Mouse (Mus musculus) cerebellum, postnatal 14 days (tissue): ENCODE results near the gene Sgce.
"Not testable (repeated sequence)": the region's sequence is repeated elsewhere in the genome, so short reads cannot be mapped to it uniquely, and the experiment has no call there.

Source experiments
- DNase-seq, 2 experiments: peaks; one replicate each; pipeline ENCODE4 v3.0.0; 2021; ENCODE audit warnings: mixed read lengths in 2 of 2

Sgce gene

DNA sequence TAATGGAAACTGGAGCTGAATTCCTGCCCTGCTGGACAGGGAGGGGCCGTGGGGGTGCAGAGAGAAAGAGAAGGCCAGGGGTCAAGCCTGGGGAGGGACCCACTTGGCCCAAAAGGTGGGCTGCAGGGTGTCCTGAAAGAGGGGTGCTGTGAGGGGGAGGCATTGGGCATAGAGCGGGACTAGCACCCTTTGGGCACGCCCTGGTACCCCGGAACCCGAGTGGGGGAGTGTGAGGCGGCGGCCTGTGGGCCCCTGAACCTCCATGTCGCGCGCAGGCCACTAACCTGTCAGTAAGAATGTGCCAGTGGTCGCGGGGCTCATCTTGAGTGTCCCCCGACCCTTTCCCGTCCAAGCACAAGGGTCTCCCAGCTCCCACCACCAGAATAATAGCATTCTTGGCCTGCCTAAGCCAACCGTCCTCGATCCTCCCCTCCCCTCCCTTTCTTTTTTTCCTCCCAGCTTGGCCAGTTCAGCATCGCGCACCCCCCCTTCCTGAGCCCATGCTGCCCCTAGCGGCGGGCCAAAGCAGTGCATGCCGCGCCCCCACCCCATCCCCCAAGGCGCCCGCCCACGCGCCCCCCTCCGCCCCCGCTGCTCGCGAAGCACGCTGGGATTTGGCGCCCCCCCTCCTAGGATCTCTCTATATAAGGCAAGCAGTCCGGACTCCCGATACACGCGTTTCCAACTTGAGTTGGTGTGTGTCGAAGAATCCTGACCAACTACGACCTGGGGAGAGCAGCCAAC lies at the start of gene Sgce, which contains the start of gene Peg10:
TSS of gene Sgce (minus strand) at position 512 of the 744 bp plus-strand sequence.
TSS of gene Peg10 (plus strand) at position 611 of the 744 bp plus-strand sequence.
- peak; percentile 86 to 92 for DNase-seq

DNA sequence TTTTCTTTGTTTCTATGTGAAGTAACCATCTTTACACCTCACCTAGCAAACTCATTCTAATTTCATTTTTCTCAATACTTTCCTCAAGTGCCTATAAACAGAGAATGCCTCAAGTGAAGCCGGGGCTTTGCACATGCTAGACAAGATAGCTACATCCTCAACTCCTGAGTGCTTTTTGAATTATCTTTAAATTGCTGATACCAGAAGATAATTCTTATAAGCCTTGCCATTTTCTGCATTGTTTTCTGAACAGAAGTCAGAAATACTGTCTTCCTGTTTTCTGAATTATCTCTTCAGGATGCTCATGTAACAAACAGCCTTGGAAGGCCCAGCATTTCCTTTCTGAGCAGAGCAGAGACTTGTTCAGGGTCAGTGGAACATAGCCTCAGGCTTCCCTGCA lies 49.3 kb upstream of the Sgce start:
- DNase-seq: no peak

DNA sequence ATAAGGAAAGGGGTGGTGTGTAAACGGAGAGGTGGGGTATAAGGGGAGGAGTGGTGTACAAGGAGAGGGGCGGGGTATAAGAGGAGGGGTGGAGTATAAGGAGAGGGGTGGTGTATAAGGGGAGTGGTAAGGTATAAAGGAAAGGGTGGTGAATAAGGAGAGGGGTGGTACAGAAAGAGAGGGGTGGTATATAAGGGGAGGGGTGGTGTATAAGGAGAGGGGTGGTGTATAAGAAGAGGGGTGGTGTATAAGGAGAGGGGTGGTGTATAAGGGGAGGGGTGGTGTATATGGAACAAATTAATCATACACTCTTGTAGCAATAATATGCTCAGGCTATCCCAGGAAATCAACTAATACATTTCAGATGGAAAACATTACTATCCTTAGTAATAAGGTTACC lies 15.2 kb upstream of the Sgce start:
- DNase-seq: no peak

DNA sequence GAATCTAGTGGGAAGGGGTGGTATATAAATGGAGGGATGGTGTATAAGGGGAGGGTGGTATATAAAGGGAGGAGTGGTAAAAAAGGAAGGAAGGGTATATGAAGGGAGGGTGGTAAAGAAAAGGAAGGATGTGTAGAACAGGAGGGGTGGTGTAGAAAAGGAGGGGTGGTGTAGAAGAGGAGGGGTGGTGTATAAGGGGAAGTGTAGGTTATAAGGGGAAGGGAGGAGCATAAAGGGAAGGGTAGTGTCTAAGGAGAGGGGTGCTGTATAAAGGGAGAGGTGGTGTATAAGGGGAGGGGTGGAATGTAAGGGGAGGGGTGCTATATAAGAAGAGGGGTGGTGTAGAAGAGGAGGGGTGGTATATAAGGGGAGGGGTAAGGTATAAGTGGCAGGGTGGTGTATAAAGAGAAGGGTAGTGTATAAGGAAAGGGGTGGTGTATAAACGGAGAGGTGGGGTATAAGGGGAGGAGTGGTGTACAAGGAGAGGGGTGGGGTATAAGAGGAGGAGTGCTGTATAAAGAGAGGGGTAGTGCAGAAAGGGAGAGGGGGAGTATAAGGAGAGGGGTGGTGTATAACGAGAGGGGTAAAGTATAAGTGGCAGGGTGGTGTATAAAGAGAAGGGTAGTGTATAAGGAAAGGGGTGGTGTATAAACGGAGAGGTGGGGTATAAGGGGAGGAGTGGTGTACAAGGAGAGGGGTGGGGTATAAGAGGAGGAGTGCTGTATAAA lies 14.6 kb upstream of the Sgce start:
- DNase-seq: not testable (repeated sequence)

DNA sequence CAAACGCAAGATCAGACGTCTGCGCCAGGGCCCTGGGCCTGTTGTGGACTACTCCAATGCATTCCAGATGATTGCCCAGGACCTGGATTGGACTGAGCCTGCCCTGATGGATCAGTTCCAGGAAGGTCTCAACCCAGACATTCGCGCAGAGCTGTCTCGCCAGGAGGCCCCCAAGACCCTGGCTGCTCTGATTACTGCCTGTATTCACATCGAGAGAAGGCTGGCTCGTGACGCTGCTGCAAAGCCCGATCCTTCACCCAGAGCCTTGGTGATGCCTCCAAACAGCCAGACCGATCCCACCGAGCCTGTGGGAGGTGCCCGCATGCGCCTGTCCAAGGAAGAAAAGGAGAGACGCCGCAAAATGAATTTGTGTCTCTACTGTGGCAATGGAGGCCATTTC lies 7.9 kb upstream of the Sgce start:
- DNase-seq: no peak

DNA sequence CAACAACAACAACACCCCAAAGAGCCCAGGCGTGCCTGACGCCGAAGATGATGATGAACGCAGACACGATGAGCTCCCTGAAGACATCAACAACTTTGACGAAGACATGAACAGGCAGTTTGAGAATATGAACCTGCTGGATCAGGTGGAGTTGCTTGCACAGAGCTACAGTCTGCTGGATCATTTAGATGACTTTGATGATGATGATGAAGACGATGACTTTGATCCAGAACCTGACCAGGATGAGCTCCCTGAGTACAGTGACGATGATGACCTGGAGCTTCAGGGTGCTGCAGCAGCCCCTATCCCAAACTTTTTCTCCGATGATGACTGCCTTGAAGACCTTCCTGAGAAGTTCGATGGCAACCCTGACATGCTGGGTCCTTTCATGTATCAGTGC lies 7.3 kb upstream of the Sgce start:
- DNase-seq: no peak

DNA sequence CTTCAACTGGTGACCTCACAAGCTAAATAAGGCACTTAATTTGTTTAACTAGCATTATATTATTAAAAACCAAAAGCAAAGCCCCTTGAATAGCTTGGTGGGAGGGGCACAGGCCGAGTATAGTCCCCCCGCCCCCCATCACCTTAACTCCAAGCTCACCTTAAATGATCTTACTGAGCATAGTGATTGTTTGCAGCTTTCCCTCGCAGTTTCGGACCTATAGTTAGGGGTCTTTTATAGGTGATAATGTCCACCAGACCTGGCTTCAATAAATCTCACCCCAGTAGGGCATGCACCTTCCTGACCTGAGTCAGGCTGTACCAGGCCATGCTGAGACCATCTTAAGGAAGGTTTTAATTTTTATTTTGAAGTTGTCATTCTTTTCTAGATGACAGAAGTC lies 4.3 kb upstream of the Sgce start:
- no peak for DNase-seq

DNA sequence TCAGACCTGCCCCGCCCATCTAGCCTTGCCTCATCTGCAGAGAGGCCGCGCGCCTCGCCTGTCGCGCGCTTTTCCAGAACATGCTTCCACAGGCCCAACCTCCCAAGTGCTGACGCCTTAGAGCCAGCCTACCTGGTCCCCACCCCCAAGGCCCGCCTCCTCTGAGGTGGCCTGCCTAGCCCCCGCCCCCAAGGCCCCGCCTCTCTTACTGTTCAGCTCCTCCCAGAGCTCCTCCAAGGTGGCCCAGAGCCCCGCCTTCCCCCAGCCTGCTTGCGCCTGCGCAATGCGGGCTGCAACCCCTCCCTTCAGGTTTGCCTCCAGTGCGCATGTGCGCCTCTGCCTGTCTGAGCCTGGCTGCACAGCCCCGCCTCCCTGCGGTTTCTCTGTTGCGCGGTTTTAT lies 2.1 kb upstream of the Sgce start:
- peak; percentile 96 for DNase-seq

DNA sequence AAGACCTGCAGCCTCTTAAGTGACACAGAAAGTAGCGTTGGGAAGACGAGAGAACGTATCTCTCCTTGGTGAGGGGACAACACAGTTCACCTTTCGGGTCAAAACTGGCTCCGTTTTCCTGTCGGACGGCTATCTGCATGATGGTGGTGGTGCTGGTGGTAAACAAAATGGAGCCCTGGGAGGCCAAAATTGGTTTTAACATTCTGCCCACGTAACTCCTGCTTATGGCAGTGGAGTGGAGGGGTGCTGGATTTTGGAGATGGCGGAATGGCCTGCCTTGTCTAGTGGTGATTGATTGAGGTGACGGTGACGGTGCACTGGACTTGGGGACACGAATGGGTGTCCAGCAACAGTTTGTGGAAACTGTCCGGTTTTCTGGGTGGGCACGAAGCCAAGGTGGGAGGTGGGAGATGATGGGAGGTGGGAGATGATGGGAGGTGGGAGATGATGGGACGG lies 1.5 kb upstream of the Sgce start:
- peak in 1 of 2 experiments; percentile 70 for DNase-seq

DNA sequence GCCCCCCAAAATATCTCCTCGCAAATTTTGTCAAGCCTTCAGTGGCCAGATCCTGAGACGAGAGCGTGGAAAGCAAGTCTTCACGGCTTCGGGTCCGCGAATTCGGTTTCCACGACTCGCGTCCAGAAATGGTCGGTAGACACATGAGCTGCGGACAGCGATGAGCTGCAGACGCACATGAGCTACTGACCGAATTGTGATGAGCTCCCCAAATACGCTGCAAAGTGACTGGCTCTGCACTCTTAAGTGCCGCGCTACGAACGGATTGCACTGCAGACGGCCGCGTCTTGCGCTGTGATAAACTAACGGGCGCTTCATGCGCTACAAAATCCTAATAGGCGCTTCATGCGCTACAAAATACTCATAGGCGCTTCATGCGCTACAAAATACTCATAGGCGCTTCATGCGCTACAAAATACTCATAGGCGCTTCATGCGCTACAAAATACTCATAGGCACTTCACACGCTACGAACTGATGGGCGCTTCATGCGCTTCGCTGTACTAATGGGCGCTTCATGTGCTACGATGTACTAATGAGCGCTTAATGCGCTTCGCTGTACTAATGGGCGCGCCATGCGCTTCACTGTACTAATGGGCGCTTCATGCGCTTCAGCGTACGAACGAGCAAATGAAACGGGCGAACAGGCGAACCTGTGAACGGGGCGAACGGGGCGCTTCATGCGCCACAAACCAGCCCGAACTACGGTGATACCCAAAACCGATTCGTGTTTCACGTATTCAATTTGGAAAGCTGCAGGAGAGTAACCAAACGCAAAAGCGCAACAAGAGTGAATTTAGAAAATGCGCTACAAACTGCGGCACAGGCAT lies 884 bp upstream of the Sgce start:
- peak; percentile 36 to 54 for DNase-seq

DNA sequence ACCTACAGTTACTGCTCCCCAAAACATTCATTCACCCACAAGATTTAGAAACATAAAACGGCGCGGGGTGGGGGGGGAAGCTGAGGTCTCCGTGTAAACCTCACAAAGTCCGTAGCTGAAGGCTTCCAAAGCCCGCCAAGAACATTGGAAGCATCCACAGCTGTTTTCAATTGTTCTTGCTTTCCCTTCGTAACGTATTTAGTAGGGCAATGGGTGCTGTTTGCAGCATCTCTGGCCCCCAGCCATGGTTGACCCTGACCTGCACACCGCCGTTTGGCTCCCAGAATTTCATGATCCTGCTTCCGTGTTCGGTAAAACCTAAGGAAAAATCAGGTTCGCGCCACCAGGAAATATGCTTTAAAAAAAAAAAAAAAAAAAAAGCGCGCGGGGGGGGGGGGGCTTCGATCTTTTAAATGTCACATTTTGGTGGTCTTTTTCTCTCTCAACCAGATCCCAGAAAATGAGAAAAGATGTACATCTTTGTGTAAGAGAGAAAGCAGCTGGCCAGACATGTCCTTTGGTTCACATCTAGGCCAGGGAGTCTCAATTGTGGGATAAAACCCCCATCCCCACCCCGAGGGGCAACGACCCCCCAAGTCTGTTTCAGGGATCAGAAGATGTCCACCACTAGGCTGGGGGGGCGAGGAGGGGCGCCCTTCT lies 841 bp downstream of the Sgce start:
- DNase-seq: peak; percentile 54 to 58

DNA sequence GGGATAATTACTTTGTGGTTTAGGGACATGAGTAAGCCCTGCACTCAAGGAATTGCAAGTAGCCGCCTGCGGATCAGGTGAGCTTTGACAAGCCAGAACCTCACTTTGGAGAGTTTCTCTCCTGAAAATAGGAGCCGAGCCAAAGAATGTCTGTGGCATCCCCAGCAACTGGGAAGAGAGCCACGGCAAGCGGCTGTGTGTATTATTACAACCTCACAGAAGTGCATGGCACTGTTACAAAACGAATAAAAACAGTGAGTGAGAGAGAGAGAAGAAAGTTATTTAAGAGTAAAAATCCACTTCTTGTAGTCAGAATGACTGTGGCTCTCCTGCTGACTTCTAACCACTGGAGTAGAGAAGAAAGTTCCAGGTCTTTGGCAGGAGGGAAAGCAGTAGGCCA lies 6.5 kb downstream of the Sgce start:
- peak; percentile 64 to 69 for DNase-seq

DNA sequence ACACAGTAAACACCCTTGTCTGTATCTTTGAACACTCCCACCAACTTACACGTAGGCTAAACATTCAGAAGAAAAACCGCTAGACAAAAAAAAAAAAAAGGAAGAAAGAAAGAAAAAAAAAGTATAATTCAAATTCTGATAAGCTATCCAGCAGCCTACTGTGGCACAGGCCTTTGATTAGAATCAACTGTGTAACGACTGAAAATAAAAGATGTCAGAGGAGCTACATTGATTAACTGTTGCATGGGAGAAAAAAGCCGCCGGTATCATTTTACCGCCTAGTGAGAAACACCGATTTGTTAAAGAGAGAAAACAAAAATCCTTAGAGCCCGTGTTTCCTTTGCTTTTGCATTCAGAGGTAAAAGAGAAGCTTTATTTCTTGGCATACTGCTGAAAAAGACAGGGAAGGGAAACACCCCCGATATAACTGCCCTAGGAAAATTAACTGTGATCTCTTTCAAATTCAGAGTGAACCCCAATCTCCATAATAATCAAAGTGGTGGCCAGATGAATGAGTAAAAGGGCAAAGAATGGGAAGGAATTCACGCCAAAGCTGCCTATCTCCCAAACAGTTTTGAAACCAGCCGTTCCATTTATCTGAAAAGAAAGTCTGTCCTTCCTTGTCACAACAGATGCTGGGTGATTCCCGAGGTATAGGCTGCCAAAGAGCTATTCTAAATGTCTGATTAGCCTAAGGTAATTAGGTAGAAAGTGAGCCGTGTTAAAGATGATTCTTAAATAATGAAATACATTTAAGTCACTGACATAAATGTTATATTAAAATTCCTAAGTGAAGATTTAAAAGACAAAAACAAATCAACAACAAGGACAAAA lies 7.3 kb downstream of the Sgce start:
- DNase-seq: no peak

DNA sequence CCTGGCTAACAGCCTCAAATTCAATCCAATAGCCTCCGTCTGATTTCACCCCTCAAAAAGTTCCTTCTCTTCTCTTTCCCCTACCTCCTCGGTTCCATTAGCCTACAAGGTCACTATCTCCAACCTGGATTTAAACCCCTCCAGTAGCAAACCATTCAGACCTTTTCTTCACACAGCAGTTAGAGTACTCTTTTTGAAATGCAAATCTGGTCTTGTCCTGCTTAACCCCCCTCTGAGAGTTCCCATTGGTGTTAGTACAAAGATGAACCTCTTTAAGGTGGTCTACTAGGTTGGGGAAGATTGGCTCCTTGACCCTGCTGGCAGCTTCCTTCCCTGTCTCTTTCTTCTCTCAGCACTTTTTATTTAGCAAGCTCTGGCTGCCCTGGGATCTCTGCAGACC lies 8.3 kb downstream of the Sgce start:
- no peak for DNase-seq

DNA sequence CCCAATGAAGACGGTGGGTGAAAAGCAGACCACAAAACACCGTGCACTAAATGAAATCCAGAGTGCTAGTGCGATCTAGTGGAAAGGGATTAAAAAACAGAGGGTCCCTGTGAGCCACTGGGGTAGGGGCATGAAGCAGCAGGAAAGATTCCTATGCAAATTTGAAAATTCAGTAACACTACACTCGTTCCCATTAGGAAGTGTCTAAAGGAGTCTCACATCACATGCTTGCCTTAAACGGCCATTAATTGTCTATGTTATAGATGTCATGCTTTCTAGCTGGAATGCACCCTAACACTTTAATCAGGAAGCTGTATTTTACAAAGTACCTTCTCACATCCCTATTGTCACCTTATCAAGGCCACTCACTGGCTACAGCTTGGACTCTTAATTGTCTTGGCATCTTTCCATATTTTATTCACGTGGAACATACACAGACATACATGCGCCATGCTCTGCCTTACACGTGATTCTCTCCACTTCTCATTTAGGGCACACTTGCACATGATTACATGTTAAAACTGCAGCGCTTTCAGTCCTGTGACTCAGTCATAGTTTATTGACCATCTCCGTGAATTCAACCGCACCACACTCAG lies 8.9 kb downstream of the Sgce start:
- DNase-seq: no peak

DNA sequence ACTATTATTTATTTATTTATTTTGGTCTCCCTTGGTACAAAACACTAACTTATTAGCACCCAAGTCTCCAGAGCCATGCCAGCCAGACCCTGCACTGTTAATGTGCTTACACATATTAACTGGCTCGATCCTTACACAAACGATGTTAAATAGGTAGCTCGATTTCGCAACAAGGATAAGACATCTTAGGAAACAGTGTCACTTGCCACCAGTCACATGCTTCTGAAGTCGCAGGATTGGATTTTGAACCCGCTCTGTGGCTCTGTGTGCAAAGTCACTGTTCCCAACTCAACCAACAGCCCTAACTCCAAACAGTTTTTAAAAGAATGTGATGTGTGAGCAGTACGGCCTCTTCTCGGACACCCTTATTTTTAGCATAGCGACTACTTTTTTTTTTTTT lies 10.6 kb downstream of the Sgce start:
- DNase-seq: no peak

DNA sequence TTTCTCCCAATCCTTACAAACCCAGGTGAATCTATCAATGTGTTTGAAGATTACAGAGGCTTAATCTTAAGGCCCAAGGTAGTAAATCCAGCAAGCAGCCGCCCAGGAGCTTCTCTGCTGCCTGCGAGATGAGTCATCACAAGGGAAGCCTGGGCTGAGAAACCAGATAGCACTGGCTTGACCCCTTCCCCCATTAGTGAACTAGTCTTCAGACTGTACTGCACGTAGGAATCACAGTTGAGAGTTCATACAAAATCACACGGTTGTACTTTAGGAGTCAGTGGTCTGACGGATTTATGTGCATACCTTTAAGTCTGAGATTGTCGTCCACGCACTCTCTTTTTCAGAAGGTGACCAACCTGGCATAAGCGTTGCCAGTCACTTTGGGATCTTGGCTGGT lies 13.8 kb downstream of the Sgce start:
- DNase-seq: no peak

DNA sequence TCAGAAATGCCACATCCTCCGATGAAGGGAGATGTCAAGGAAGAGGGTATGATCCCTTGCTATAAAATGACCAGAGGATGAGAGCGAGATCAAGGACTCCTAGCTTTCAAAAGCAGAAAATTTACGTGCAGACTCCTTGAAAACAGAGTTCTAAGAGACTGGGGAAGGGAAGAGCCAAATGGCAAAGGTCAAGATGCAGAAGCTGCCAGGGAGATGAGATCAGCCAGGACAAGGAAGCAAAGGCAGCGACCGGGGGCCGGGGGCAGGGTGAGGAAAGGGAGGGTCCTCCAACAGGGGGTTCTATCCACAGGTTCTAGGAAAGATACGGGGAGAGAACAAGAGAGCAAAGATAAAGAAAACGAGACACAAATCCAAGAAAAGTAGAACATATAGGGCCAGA lies 15.3 kb downstream of the Sgce start:
- DNase-seq: no peak

DNA sequence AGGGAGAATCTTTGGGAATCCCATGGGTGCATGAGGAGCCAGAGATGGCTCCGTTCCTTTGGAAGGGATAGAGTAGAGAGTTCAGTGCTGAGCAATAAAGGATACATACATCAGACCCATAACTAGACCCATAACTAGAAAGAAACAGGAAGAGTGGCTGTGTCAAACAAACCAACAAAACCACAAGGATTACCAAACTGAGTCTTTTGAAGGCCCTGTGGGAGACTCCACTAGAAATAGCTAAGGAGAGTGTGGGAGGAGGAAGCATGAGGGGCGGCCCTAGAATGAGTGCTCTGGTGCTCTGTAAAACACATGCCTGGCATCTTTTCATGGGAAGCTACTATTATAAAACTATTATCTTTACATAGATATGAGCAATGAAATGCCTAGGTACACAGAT lies 18.7 kb downstream of the Sgce start:
- DNase-seq: no peak

DNA sequence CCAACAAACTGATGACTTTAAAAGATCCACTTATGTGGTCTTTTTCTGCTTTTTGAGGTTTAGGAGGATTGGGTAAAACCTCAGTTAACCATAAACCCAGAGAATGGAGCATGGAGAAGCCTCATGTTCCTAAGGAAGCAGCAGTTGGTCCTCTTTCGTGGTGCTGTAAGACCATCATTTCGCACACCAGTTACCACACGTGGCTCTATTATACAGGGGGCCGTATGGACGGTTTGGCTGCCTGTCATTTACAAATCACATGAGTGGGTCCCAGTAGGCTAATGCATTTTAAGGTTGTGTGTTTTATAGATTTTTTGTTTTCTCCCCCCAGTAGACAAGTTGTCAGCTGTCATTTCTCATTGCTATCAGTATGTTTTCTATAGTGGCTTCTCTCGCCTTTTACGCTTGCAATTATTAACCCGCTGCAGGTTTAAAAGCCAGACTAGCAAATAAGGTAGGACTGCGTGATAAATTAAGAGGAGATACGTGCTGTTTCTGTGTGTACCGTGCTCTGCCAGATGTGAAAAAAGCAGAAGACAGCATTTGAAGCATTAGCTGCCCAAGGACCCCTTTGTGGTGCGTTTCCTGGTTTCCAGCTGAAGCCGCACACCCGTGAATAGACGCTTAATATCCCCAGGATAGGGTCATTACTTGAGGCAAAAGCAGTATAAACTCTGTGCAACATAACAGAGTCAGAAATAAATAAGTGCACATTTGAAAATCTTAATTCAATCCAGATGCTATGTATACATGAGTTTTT lies 22.8 kb downstream of the Sgce start:
- DNase-seq: no peak

DNA sequence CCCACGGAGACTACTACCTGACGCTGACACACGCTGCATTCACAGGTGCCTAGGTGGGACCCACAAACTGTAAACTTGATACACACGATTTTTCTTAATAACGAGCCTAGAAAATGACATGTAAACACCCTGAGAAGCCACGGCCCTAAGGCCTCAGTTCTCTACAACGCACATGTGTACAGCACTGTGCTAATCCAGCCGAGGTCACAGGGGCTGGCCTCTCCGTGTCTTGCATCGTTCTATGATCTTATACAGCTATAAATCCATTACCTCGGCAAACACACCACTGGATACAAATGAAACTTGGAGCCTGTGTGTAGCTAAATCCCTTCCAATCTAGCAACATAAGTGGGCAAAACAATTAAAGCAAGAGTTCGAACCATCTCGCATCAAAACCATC lies 24.3 kb downstream of the Sgce start:
- DNase-seq: no peak
